Mouse (Mus musculus) cerebellum, postnatal 14 days (tissue): ENCODE results near the gene Surf2.

ENCODE experiments used
- DNase-seq, 2 experiments: peaks; one replicate each; pipeline ENCODE4 v3.0.0; 2021; ENCODE audit warnings: mixed read lengths in 2 of 2

The Surf2 gene

DNA sequence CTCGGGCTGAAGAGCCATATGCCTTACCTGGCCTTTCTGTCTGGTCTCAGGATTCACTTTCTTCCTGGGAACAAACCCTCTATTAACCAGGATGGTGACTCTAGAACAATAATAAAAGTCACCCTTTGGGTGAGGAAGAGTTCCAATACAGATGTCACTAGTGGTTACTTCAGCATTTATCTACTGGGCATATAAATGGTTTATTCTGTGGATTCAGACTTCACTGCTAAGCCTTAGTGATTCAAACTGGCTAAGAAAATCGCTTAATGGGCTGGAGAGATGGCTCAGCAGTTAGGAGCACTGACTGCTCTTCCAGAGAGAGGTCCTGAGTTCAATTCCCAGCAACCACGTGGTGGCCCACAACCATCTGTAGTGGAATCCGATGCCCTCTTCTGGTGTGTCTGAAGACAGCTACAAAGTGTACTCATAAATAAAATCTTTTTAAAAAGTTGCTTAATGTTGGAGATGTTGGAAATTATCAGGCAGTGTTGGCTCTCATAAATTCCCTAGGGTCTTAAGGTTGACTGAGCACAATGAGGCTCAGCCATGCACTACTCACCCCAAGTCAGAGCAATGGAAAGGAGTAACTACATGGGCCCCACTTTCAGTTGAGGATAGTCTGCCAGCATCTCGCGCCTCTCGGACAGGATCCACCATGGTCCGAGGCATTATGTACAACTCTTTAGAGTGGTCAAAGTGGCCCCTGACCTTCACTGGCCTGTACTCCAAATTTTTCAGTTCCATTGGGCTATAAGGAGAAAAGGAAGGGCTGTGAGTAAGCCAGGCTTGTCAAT, 1.8 kb upstream of the Surf2 start:
- no peak for DNase-seq

DNA sequence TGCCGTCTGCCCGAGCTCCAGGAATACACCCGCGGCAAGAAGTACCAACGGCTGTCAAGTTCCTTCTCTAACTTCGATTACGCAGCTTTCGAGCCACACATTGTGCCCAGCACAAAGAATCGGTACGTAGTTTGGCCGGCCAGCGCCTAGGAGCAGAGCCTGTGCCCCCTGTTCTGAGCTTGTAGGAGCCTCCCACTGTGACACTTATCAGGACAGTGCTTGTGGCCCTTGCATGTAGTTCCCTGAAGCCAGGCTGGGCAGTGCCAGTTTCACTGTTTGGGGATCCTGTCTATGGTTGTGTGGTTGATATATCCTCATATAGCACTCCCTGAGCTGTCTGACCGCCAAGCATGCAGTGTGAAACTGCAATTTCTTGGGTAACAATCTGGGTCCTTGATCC, 571 bp downstream of the Surf2 start:
- DNase-seq = no peak

DNA sequence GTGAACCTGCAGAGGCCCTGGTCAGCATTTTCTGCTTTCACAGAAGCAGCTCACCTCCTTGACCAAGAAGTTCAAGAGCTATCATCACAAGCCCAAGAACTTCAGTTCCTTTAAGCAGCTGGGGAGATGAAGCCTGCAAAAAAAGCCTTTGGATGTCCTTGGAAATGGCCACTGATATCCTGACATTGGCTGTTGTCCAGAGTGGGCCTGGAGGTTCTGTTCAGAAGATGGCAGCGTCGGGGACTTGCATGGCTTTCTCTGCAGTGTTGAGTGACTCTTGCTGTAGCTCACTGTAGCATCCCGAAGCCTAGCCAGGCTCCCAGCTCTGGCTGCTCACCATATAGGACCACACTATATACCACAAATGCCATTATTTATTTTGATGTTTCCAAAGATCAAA, 3.5 kb downstream of the Surf2 start:
- no peak for DNase-seq

DNA sequence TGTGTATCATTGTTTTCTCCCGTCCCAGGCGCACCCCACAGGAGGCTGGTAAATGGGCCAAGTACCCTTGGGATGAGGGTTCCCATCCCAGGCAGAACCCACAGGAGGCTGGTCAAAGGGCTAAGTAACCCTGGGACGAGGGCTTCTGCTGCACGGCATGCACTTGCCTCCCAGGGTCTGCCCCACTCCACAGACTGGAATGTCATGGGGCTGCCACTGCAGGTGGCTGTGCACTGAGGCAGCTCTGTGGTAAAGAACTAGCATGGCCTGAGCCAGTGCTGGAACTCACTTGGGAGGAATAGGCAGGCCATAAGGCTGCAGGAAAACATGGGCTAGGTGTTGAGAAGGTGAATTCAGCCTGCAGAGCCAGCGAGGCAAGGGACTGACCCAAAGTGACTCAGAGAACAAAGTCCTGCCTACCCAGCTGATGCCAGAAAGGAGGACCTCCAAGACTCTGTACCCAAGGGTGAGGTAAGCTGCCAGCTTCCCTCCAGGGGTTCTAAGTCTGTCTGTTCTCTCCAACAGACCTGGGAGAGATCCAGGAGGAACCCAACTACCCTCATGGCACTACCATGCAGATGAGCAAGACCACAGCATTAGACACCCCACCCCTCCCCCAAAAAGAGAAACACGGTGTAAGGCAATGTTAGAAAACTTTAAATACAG, 4.2 kb downstream of the Surf2 start:
- no peak for DNase-seq

DNA sequence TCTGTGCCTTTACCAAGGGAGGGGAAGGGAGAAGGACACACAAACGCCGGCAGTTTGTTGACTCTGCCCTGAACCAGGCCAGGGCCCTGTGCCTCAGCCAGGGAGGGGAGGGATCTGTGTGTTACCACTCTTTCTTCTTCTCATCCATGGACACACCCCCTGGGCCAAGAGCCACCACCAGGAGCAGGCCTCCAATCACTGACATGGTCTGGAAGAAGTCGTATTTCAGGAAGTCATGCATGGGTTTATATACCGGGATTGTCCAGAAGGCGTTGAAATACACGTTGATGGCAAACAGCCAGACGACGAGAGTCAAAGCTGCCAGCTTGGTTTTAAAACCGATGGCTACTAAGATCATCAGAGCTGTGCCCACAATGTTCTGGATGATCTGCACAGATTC, 5.6 kb downstream of the Surf2 start:
- no peak for DNase-seq

DNA sequence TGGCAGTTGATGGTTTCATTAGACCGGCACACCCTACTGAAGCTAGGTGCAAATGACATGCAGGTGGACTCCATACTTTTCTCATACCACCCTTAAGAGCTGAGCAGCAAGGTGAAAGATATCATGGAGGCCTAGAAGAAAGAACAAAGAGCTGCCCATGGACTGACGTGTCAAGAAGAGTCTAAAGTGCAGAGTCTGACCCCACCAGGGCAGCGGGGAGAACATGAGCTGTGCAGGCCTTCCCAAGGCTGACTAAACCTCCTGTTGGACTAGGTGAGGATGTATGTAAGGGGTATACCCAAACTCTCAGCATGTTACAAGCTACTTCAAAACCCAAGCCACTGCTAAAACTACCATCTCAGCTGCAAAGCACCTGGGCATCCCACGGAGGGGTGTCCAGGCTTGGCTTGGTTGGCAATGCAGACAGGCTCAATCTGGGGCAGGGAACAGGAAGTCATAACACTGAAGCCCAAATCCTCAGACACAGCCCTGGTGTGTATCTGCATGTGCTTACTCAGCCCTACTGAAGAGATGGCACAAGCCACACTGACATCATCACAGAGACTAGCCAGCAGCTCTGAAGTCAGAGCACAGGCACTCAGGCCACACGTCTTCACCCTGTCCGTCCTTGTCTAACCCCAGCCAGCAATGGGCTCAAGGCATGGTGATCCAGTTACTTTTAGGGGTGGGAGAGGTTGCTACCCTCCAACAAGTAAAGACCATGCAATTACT, 11.7 kb downstream of the Surf2 start:
- no peak for DNase-seq

DNA sequence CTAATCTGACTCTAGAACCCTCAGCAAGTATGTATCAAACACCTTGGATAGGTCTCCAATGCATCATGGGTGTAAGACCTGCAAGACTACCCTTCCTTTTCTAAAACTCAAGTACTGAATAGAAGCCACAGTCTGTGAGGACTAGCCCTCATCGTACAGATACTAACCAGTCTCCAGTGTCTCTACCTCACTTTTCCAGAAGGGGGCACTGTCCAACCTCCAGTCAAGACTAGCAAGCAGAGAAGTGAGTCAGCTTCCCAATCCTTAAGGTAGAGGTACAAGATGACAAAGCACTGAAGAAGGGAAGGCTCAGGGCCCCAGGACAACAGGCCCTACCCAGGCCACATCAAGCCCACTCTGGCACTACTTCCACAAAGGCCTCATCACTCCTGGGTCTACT, 14.2 kb downstream of the Surf2 start:
- DNase-seq = peak; percentile 83 to 88

DNA sequence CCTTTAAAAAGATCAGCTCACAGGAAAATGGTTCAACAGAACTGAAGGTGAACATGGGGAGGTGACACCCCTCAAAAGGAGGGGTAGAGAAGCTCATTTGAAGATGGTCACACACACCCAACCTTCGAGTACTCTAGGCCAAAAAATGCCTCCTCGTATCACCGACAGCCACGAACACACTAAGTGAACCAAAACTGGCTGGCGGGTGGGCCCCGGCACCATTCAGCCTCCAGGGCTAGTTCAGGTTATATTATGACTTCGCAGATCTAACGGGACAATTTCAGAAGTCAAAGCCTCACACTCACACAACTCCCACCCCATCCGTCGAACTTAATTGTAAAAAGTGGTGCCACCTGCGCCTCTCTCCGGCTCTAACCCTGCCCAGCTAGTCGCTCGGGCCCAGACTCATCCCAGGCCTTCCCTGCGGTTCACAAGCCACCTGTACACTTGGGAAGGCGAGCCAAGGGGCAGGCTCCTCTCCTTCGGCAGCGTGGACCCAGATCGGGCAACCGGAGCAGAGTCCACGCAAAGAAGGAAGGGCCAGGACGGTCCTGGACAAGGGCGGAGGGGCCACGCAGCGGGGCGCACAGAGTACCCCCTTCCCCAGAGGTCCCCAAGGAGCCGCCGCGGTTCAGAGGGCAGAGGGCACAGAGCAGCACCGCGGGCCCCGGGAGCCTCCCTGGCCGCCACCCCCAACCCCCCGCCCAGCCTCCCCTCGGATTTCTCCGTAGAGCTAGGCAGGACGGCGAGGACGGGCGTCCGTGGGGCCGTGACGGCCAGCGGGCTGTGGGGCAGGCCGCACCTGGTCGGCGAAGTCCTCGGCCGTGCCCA, 16.5 kb downstream of the Surf2 start:
- DNase-seq = peak; percentile 64 to 67

DNA sequence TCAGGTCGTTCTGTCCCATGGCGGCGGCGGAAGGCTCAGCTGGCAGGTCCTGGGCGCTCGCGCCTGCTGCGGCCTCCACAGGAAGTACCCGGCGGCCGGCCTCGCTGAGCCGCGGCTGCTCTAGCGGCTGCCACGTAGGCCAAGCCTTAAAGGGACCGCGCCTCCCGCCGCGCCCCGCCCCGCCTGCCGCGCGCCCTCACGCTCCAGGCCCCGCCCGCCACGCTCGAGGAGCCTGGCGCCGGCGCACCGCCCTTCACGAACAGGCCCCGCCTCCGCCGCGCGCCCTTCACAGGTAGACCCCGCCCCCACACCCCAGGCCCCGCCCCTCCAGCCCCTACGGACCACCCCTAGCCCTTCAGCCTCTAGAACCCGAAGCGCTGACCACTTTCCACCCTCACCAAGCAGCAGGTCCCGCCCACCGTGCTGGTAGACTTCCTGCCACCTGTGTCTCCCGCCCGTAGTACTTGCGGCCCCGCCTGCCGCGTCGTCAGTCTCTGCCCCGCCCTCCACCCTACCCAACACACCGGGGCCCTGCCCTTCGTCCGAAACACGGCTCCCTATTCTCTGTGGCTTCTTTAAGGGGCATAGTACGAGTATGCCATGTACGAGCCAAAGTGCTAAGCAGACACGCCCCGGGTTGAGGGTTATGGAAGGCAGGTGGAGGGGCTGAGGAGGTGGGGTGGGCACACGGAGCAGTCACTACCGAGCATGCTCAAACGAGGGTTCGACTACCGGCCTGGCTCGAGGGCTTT, 17.3 kb downstream of the Surf2 start, which contains the start of the genes Surf4 and Stkld1:
Surf4 (minus strand) TSS at position 625 of the 752 bp plus-strand sequence.
Stkld1 (plus strand) TSS at position 744 of the 752 bp plus-strand sequence.
- peak; percentile 94 to 96 for DNase-seq

DNA sequence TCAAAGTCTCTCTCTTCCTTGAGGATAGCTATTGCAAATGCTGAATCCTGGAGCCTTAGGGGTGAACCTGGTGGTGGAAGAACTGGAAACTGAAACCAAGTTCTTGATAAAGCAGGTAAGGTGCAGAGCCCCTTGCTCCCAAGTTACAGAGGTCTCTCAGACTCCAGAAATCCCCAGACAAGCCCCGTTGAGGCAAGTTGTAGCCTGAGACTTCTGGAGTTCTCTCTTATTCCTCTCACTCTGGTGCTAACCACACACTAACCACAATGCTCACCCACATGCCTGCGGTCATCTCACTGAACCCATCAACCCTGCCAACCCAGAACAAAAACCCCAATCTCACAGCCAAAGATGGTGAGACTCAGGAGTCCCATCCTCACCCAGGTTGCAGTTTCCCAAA, 19.1 kb downstream of the Surf2 start:
- DNase-seq = no peak

DNA sequence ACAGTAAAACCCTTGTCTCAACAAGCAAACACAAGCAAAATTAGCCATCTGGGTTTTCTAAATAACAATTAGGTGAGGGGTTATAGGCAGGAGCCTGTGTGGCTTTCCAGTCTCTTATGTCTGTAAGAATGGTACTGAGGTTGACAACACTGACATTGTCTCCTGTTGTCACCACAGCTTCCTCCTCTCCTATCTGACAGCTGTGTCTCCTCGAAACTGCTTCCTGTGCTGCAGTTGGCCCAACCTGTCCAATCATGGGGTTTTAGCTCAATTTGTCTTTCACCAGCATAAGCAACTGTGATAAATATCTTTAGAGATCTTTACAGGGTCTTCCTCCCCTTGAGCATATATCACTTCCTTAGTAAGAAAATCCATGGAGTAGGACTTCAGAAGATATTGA, 20.3 kb downstream of the Surf2 start:
- no peak for DNase-seq

DNA sequence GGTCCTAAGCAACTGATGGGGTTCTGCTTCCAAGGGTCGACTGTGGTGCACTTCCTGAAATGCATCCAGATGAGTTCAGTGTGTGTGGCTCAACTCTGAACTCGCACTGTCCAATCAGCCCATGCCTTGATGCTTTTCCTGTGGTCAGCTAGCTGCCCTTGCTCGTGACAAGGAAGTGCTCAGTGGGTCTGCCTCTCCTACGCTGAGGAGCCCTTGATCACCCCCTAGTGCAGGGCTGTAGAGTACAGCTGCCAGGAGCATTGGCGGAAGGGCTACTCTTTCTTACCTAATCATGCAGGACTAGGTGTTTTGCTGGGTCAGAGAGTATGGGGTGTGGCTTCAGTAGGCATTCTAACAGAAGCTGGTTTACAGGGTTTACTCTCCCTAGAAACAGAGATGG, 25.4 kb downstream of the Surf2 start:
- no peak for DNase-seq

DNA sequence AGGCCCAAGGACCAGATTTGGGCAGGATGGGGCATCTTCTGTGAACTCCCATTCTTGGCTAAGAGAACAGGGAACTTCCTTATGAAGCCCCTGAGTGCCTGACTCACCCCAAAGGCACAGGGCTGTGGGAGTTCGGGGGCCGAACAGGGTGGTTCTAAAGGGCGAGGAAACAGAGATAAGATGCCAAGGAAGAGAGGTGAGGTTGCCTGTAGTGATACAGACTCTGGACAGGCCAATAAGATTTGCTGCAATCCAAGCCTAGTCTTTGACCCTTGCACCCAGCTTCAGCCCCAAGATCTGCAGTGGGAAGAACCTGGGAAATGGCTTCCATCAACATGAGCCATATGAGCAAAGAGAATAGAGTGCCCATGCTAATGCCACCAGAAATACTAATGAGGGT, 27.1 kb downstream of the Surf2 start:
- no peak for DNase-seq

DNA sequence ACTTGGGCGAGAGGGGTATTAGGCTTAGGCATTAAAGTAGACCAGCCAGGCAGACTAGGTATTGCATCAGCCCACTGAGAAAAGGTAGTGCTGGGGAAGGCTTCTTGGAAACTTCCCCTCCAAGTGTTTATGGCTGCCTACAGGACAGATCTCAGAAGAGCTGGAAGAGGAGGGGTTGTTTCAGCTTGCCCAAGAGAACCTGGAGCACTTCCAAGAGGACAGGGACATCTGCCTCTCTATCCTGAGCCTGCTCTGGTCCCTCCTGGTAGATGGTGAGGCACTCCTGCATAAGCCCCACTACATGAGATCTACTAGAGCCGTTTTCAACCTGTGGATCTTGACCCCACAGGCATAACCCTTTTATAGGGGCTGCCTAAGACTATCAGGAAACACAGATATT, 34.2 kb downstream of the Surf2 start:
- DNase-seq = peak; percentile 41 to 42

DNA sequence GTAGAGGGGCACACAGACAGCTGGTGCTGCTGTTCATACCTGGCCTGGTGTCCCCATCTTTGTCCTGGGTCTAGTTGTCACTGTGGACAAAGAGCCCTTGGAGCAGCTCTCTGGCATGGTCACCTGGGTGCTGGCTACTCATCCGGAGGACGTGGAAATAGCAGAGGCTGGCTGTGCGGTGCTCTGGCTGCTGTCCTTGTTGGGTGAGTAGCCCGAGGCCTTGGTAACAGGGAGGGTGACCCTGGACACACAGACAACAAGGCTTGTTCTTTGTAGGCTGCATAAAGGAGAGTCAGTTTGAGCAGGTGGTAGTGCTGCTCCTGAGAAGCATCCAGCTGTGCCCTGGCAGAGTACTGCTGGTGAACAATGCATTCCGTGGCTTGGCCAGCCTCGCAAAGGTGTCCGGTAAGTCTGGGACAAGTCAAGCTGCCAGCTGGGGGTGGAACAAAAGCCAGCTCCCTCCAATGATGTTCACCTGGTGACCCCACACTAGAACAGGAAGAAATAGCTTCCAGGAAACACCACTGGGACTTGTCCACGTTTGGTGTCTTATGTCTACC, 35.3 kb downstream of the Surf2 start:
- DNase-seq = peak; percentile 28 to 34

DNA sequence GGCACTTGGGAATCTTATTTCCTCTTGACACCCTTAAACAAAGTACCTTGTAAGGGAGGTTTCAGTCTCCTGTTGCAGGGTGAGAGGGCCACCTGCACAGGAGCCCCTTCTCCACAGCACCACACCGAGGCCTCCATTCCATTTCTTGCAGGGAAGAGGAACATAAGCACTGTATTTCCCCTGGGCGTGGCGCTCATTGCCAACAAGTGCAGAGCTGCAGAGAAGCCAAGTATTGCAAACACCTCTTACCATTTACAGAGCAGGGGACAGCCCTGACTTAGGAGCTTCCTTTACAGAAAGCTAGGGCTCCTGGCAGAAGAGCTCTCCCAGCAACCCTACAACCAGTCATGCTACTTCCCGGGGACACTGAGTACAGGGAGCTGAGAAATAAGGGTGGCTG, 36.0 kb downstream of the Surf2 start:
- no peak for DNase-seq

DNA sequence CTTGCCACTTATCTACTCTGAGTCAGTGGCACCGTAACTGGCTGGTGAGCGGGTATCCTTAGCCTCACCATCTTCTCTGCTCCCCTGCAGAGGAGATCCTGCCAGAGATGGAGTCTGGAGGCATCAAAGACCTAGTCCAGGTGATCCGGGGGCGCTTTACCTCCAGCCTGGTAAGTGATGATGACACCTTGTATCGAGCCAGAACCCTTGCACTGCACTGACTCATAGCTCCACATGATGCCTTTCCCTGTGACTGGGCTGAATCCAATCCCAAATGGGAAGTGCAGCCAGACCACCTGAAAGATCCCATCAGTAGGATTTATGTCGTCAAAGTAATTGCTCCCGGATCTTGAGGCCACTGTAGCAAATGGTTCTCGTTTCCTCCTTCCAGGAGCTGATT, 36.7 kb downstream of the Surf2 start:
- no peak for DNase-seq

DNA sequence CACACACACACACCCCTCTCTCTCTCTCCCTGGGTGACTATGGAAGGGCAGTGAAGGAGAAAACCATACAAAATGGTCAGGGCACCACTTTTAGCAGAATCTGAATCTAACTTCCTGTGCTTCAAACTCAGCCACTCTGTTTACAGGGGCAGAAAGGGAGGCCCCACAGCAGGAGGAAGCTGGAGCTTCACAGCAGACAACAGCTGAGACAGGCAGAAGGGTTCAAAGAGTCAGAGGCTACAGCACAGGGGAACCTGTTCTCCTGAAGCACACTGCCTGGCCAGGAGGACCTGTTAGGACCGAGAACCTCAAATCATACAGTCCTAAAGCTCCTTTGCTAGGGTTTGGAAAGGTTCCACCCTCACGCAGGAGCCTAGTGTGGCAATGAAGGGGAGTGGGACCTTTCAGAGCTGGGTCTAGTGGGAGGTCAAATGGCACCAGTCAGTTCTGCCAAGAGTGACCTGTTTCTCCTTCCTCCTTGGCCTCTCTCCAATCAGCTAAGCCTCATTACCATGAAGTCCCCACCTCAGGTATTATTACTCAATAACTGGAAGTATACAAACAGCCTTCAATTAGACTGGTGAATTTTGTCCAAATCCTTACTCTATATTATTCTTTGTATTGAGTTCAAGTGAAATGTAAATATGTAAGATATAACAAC, 38.7 kb downstream of the Surf2 start:
- DNase-seq = no peak

DNA sequence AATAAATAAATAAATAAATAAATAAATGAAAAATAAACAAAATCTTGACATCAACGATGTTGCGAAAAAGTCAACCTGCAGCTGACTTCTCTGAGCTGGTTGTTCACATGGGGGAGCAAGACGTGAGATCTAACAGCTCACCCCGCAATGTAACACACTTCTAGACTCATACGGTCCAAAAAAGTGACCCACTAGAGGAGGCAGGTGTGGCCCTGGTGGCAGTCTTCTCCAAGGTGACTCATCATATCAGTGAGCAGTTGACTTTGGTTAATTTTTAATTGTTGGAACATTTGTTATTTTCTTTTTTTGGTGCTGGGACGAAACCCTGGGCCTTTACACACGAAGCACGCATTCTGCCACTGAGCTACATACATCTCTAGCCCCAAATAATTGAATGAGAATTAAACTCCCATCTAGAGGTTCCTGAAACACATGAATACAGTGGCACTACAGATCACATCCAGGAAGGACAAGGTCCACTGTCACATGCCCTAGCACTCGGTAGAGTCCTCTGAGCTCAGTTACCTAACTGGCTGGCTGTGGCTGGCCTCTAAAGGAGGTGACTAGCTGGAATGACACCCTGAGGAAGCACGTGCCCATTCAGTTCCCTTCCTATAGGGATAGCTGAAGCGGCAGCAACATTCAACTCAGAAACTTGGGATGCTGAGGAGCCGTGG, 40.8 kb downstream of the Surf2 start:
- DNase-seq = no peak

DNA sequence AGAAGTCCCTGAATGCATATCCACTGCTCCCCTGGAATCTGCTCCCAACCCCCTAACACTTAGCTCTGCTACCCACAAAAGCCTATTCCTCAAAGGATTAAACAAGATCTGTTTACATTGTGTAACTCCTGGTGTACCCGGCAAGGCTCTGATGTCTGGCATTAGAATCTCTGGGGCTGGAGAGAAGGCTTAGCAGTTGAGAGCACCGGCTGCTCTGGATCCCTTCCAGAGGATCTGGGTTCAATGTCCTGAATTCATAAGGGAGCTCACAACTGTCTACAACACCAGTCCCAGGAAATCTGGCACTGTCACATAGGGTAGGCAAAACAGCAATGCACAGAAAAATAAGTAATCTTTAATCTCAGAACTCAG, 41.3 kb downstream of the Surf2 start:
- DNase-seq = no peak

DNA sequence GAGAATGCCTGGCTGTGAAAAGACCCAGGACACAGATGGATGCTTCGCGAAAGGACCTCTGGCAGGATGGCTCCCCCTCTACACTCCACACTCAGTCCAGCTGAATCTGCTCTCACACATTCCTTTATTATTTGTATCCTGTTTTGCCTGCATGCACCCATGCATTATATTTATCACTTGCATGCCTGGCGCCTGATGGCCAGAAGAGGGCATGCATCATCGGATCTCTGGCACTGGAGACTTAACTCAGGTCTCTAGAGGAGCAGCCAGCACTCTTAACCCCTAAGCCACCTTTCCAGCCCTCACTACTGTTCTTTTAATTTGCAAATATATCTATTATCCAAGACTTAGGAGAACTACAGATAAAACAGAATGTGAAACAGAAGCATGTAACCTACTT, 44.6 kb downstream of the Surf2 start:
- DNase-seq = peak; percentile 41
